Mouse (Mus musculus): Measurements from ENCODE around the gene Cox8c. TPM values are rescaled to one million over a fixed set of nuclear protein-coding genes. Genes with fewer than 3 reads are reported as not detected.

Gene Cox8c
- total RNA-seq (2022): not detected

DNA sequence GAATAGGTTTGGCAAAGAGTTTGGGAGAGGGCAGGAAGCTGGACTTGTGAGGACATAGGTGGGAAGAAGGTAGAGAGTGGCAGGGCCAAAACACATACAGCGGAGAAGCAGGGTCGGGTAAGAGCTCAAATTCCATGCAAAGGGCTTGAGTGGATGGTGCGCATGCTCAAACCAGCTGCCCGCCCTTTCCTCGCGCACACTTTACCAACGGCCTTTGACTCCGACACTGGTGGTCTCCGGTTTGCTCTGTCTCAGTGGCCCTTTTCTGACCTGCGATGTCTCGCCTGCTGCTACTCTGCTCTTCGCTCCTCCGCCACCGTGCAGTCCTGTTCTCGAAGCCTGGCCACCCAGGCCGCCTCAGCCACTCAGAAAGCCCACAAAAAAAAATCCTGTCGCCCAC is at the start of gene Cox8c:
Gene Cox8c, plus strand, starts transcription at position 226 of the 400 bp plus-strand sequence.
- DNase-seq (ENCODE audit: low spot score in 2 of 2): no peak

DNA sequence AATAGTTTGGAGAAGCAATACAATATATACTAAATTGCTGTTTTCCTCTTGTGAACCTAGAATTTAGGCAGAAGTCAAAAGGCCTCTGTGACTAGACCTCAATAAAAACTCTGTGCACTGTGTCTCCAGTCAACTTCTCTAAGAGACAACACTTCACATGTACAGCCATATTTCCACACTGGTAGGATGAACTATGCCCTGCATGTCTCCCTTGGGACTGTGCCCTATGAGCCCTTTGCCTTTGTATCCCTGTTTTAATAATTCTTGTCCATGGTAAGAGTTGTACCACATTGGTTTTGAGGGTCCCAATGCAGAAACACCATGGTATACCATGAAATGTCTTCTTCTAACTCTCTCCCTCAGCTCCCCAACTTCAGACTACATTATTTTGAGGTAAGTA is 38.3 kb upstream of the Cox8c start:
- no peak for DNase-seq (ENCODE audit: low spot score in 2 of 2)

DNA sequence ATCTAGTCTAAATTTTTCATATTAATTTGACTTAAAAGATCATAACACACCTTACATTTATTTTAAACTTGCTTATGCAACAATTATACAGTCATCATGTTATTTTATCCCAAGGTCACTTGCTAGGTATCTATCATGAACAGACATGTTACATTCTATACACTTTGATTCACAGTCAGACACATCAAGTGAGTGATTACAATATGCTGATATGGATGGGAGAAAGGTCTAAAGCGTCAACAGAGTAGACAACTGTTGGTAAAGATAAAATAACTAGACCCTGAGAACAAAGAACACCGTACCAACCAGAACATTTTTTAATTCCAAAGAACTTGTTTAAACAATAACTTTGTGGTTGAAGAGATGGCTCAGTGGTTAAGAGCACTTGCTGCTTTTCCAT is 29.3 kb upstream of the Cox8c start:
- no peak for DNase-seq (ENCODE audit: low spot score in 2 of 2)

DNA sequence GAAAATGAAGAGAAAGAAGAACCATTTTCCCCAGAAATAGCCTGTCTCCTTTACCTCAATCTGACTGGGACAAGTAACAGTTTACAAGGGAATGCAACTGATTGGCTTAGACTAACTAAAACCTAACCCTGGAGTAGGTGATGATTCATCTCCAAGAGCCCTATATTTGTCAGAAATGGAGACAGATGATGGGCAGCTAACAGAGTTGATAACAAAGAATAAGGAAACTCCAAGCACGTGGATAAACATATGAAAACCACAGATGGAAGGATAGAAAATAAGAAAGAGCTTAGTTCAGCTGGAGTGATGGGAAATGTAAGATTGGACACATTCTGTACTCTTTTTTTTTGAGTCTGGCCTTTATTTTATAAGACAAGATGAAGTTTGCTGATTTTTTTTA is 28.6 kb upstream of the Cox8c start:
- DNase-seq (ENCODE audit: low spot score in 2 of 2): no peak

DNA sequence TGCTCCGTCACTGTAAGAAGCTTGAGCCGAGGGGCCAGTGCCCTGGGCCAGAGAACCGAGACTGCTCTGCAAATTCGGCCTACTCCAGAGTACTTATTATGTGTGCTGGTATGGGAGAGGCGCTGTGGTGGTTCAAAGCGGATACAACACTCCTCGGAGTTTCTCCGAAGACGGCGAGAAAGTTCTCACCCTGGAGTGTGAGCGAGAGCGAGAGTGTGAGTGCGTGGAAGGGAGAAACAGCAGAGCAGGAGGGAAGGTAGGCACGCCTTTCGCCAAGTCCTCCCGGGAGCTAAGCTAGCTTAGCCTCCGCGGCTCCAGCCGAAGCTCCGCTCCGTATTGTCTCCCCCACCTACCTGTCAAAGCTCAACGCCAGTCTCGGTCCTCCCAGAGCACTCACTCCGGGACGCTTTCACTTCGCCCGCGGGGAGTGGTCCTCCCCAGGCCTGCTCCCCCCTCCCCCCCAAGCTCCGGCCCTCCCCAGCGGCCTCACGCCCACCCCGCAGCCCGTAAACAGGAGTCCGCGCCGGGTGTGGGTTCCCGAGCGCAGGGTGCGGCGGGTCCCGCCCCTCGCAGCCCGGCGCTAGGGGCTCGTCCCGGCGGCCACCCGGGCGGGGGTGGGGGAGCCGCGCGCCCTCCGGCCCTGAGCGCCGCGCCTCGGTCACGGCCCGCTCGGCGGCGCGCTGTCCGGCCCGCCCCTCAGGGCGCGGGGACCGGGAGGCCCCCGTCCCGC is 21.6 kb upstream of the Cox8c start:
- DNase-seq (ENCODE audit: low spot score in 2 of 2): peak in 1 of 2 experiments; percentile 12

DNA sequence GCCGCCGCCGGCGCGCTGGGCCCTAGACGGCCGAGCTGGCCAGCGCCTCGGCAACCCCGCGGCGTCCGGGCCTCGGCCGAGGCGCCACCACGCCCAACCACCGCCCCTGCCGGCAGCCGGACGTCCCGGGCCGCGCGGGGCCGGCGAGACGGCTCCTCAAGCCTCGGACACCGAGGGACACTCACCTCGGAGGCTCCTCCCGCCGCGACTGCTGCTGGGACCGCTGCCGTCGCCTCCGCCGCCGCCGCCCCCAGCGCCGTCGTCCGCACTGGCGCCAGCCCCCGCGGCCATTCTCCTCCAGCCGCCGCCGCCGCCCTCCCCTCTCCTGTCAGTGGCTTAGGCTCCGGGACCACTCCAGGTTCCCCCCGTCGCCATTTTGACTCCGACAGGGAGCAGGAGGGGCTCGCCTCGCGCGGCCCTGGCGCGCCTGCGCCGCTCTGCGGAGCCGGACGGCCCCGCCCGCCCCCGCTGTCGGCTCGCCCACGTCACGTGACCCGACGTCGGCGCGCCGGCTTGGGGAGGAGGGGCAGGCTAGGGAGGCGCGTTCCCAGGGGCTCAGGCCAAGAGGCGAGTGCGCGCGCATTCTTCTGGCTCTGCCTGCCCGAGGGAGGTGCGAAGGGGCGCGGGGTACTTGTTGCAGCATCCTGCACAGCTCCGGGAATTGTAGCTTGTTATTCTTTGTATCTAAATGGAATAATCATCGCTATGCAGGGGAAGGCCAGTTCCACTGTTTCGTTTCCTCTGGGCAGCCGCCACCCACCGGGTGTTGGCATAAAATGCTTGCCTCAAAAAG is 20.9 kb upstream of the Cox8c start, which contains the start of gene Btbd7:
Gene Btbd7, minus strand, starts transcription at position 441 of the 793 bp plus-strand sequence.
- DNase-seq (ENCODE audit: low spot score in 2 of 2): peak; percentile 90 to 93

DNA sequence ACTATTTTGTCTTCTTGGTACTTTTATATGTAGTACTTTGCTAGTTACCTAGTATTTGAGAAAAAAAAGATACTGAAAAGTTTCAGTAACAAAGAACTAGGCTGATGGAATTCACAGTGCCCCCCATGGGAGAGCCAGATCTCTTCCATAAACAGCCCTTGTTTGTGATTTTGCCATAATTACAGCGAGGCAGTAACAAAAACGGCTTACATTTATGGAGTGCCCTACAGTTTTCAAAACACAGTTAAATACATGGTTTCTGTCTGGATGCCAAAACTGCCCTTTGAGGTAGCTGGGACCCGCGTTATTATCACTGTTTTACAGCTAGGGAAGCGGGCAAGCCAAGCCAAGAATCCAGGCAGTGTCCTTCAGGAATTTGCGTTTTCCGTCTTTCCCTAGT is 20.2 kb upstream of the Cox8c start:
- no peak for DNase-seq (ENCODE audit: low spot score in 2 of 2)

DNA sequence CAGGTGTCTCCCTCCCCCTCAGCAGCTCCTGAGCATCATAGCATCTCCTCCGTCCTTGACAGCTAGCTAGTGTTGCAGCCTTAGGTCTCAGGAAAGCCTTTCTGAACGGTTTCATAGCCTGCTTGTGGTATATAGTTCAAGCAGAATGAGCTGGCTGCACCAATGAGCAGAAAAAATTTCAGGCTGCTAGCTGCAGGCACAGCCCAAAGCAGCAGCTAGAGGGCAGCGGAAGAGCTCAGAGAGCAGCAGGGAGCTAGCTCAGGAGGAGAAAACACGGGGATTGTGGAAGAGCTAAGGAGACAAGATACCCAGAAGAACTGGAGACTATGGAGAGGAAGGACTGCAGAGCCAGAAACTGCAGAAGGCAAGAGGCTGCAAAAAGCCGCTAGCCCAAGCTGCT is 13.4 kb upstream of the Cox8c start:
- peak; percentile 28 to 46 for DNase-seq (ENCODE audit: low spot score in 2 of 2)

DNA sequence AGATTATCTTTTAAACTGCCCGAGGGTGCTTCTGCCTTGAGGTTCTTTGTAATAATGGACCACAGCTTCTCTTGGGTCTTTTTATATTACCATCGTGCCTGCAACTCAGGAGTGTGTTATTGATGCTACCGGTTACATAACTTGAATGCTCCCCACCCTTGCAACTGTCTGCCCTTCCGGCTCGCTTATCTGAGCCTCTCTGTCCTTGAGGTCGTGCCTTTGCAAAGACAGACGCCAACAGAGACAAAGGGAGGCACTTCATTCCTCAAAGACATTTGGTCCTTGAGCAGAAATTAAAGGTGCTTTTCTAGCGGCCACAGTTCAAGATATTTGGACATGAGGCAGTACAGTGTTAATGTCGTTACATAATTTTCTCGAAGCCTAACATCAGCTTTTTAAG is 11.8 kb upstream of the Cox8c start:
- no peak for DNase-seq (ENCODE audit: low spot score in 2 of 2)

DNA sequence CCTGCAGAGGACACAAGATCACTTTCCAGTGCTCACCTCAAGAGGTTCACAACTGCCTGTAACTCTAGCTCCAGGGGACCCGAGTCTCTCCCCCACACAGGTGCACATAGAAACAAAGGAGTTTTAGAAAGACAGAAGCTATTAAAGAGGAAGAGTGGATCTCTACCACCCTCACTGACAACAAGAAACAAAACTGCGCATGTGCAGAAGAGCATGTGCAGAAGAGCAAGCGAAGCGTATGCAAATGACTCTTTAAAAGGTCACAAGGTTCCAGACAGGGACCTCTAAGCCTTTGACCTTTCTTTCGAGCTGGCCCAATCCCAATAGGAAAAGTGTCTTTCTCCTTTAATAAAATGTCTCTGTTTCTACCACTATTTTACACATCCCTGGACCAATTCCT is 10.5 kb upstream of the Cox8c start:
- DNase-seq (ENCODE audit: low spot score in 2 of 2): no peak

DNA sequence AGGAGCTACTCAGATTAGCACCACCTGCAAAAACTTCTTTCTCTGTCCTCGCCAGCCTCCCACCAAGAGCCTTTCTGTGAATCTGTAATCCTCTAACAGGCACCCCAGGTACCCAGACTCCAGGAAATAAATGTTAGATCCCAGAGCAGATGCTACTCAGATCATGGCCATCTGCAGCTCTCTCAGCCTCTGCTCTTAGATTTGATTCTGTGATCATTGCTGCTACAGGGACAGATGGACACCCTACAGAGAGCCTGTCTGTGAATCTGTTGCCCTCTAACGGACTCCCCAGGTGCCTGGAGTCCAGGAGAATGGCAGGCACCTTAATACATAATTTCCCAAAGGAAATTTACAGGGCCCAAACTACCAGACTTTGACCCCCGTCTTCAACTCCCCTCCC is 9.1 kb downstream of the Cox8c start:
- peak; percentile 27 to 37 for DNase-seq (ENCODE audit: low spot score in 2 of 2)

DNA sequence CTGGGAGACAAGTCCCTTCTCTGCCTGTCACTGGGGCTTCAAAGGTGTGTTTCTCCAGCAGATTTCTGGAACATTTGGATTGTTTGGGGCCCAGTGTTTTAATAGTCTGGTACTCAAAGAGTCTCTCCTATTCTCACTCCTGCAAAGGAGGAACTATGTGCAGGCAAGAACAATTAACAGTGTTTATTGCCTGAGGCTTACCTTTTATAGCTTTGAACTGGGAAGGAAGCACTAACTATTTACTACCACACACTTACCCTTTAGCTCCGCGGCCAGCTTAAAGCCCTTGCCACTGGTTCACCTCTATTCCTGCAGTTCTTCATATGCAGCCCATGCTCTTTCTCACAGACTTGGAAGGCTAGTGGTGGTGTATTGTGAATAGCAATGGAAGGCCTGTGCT is 17.0 kb downstream of the Cox8c start:
- no peak for DNase-seq (ENCODE audit: low spot score in 2 of 2)

DNA sequence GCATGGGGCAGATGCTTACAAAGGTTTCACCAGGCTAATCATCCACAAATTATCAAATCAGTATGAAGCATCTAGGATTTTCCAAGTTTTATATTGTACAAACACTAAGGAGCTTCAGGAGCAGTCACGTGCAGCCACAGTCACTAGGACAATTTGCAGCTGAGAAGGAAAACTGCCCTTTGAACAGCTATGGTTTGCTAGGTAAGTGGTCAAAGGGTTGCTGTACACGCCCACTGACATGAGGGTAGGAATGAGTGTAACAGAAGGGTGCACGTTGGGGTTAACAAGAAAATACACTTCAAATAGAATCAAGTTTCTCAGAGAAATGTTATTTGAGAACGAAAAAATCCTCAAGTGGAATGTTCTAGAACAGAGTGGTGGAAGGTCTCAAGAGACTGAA is 30.6 kb downstream of the Cox8c start:
- no peak for DNase-seq (ENCODE audit: low spot score in 2 of 2)

DNA sequence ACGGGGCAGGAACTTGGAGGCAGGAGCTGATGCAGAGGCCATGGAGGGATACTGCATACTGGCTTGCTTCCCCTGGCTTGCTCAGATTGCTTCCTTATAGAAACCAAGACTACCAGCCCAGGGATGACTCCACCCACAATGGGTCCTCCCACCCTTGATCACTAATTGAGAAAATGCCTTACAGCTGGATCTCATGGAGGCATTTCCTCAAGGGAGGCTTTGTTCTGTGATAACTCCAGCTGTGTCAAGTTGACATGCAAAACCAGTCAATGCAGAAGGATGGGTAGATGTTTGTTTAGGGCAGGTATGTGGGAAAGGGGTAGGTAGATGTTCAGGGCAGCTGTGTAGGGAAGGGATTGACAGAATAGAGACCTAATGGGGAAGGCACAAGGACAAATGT is 31.2 kb downstream of the Cox8c start:
- no peak for DNase-seq (ENCODE audit: low spot score in 2 of 2)

DNA sequence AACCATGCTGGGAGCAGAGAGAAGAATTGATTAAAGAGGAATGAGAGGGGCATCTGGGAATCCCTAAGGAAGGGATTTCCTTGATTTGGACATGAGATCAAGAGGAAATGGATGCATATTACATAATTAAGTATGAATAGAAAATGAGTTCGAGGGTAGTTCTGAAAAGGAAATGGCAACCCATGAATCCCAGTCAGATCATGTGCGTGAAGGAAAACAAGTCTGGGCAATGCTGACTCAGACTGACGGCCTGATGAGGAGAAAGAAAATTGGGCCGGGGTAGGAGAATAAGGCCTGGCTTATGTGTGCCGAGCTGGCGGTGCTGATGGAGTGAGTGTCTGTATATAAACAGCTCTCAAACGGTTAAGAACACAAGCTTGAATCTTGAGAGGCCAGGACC is 31.7 kb downstream of the Cox8c start:
- DNase-seq (ENCODE audit: low spot score in 2 of 2): no peak

DNA sequence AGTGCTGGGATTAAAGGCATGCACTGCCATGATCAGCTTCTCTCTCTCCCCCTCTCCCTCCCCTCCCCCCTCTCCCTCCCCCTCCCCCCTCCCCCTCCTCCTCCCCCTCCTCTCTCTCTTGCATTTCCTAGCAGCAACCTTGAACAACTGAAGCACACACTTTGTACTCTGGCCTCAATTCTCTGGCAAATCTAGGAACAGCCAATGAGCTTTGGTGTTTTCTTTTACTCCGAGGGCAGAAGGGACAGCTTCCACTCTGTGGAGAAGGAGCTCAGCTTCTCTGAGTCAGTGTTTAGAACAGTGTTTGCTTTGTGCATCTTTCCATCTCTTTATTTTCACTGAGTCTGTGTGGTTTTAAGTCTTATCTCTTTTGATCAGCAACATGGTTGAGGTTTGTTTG is 36.8 kb downstream of the Cox8c start:
- no peak for DNase-seq (ENCODE audit: low spot score in 2 of 2)

DNA sequence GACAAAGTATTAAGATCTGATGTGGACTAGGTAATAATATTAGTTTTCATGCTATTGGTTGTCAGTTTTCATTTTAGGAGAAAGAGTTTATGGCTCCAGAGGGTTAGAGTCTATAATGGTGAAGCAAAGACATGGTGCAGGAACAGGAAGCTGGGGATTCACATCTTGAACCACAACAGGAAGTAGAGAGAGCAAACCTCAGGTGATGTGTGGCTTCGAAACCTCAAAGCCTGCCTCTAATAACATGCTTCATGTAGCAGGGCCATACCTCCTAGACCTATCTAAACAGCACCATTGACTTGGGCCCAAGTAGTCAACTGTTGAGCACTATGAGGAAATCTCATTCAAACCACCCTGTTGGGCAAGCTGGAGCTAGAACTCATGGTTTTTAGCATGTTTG is 46.5 kb downstream of the Cox8c start:
- no peak for DNase-seq (ENCODE audit: low spot score in 2 of 2)

DNA sequence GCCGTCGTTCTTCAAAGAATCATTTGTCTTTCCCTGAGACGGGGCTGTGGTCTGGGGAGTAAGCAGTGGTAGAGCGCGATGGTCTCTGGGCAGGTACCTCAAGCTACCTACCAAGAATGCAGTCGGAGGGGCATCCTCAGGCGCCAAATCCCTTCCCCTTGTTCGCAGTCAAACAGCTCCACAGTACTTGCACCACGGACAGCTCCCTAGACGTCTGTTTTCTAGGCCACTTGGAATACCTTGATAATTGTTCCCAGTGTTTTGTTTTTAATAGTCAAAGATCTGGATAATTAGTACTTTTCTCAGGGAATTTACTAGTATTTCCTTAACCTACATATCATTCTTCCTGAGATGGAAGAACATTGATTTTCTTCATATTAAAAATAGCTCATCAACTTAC is 48.7 kb downstream of the Cox8c start:
- no peak for DNase-seq (ENCODE audit: low spot score in 2 of 2)

DNA sequence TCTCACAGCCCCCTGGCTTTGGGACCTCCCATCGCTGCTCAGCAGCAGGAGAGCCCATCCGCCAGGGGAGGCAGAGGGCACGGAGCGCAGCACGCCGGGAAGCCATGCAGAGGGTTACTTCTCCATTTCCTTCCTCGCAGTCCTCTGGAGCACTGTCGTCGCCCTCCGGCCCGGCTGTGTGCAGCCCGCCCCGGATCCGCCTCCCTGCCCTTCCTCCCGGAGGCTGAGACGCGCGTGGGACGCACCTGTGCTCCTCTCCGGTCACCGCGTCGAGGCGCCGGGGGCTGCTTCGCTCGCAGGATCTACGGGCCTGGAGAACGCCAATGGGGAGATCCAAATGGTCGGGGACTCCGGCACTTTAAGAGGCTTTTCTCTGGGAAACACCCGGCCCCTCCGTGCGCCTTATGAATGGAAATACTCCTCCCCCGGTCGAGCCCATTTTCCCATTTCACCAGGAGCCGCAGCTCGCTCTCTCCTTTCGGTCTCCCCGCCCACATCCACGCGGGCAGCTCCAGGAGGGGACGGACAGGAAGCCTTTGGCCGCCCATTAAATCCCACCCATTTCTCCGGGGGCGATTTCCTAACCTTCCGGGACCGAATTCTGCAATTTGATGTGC is 49.8 kb downstream of the Cox8c start, which contains the start of gene Unc79:
Gene Unc79, plus strand, starts transcription at position 82 of the 617 bp plus-strand sequence.
- DNase-seq (ENCODE audit: low spot score in 2 of 2): peak; percentile 81 to 85

DNA sequence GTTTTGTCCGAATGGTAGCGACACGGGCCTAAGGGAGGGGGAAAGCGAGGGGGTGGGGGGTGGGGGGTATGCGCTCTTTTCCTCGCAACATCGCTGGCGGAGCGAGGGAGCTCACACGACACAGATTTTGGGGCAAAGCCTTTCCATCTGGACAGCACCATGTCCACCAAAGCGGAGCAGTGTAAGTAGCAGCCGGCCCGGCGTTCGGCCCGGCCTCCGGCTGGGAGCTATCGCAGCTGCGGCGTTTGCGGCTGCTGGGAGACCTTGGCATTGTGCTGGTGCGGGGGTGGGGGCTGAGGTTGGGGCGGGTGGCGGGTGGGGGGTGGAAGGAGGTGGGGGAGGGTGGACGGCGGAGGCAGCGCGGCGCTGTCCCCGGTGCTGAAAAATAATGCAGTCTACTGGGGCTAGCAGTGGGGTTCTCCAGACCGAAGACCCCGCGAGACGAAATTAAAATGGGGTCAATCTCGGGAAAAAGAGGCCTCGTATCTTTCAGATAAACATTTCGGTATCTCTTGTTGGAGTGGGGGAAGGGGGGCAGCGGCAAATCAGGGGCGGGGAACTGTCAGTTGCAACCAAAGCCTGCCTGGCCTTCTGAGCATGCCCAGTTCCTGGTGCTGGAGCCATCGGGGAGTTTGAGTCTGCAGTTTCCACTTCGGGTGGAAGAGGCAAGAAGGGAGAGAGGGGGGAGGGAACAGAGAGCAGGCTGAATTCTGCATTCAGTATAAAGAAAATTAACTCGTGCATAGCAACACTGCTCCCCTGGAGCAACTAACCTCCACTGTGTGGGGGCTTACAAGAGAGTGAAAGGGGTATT is 50.5 kb downstream of the Cox8c start:
- DNase-seq (ENCODE audit: low spot score in 2 of 2): peak; percentile 65 to 69
